Mouse (Mus musculus) limb, embryonic 12.5 days (tissue): ENCODE data around the gene Stambpl1. TPM values are rescaled to one million over a fixed set of nuclear protein-coding genes. Genes with fewer than 3 reads are reported as not detected.
"Not testable (repeated sequence)": the region's sequence is repeated elsewhere in the genome, so short reads cannot be mapped to it uniquely, and the experiment has no call there.

ENCODE experiments used
- ATAC-seq: fragments of 200-750 bp; cut with Nextera tagmentation; 2 replicates; pipeline ENCODE4 v1.8.0; 2017; ENCODE audit warnings: low read depth, moderate TSS enrichment; ENCODE audit not compliant: insufficient number of reproducible peaks, insufficient read depth, low FRiP score, low TSS enrichment
- H3K27ac ChIP-seq: fragments of 300-500 bp; sonication (generic); 2 replicates; pipeline ENCODE4 v1.5.1; 2016; ENCODE audit warnings: mild to moderate bottlenecking, moderate library complexity
- H3K27me3 ChIP-seq: fragments of 300-500 bp; sonication (generic); 2 replicates; pipeline ENCODE4 v1.6.1; 2016; ENCODE audit warnings: mild to moderate bottlenecking, moderate library complexity
- H3K36me3 ChIP-seq: fragments of 300-500 bp; sonication (generic); 2 replicates; pipeline ENCODE4 v1.6.1; 2016; ENCODE audit warnings: mild to moderate bottlenecking, moderate library complexity
- H3K4me1 ChIP-seq: fragments of 300-500 bp; sonication (generic); replicated peaks from 2 replicates; pipeline ENCODE4 v1.6.1; 2016
- H3K4me2 ChIP-seq: fragments of 300-500 bp; sonication (generic); 2 replicates; pipeline ENCODE4 v1.6.1; 2016; ENCODE audit warnings: mild to moderate bottlenecking, moderate library complexity
- H3K4me3 ChIP-seq: fragments of 300-500 bp; sonication (generic); replicated peaks from 2 replicates; pipeline ENCODE4 v1.5.1; 2016; ENCODE audit warnings: mild to moderate bottlenecking
- H3K9ac ChIP-seq: fragments of 300-500 bp; sonication (generic); replicated peaks from 2 replicates; pipeline ENCODE4 v1.6.1; 2016; ENCODE audit warnings: mild to moderate bottlenecking, moderate library complexity
- H3K9me3 ChIP-seq: fragments of 300-500 bp; sonication (generic); 2 replicates; pipeline ENCODE4 v1.6.1; 2016; ENCODE audit warnings: mild to moderate bottlenecking, moderate library complexity
- WGBS: fragments of 180-500 bp; shearing (Covaris S2); methylation state at CpG from one replicate; pipeline ENCODE4 v1.1.7; 2016; 5-methylcytosine and 5-hydroxymethylcytosine counted together
- polyA plus RNA-seq: library from polyadenylated mRNA; unstranded; fragments of >200 nt; fragmentation: Nextera tagmentation; extraction: Ambion mirVana; gene quantifications from 2 replicates; pipeline ENCODE4 v1.2.1, GENCODE M21; 2016

Stambpl1 gene
- polyA plus RNA-seq, 1 experiment from 2014 or later: 10.8 TPM

GRCm38 (mm10) chr19:34198901-34199300 is 6.9 kb downstream of the Stambpl1 start:
- no peaks in the 10 kb centered on the region for H3K9me3 ChIP-seq
- no peaks in the 10 kb centered on the region for H3K27me3 ChIP-seq
- H3K36me3 ChIP-seq: no peaks in the 10 kb centered on the region
- no peak for ATAC-seq
- H3K4me1 ChIP-seq: peaks cover 19% of the 10 kb centered on the region
- H3K4me2 ChIP-seq: no peak overlapping the region
- H3K9ac ChIP-seq: no peak overlapping the region
- WGBS: 72% methylated on average over 4 of the region's 4 CpGs
- H3K4me3 ChIP-seq: no peak overlapping the region
- no peak overlapping the region for H3K27ac ChIP-seq

GRCm38 (mm10) chr19:34199488-34199887 is 7.5 kb downstream of the Stambpl1 start:
- Histone ChIP-seq H3K4me2 (no peak overlapping the region), H3K36me3 (no peaks in the 10 kb centered on the region), H3K4me1 (peaks cover 13% of the 10 kb centered on the region), H3K27ac (no peak overlapping the region), H3K9me3 (no peaks in the 10 kb centered on the region), H3K27me3 (no peaks in the 10 kb centered on the region), H3K4me3 (no peak overlapping the region), H3K9ac (no peak overlapping the region)
- WGBS: 26% methylated on average over 2 of the region's 2 CpGs
- ATAC-seq: no peak

- no peak for ATAC-seq
- no peak overlapping the region for H3K9ac ChIP-seq
- H3K4me2 ChIP-seq: no peak overlapping the region
- no peaks in the 10 kb centered on the region for H3K27me3 ChIP-seq
- 84% methylated on average over 2 of the region's 2 CpGs for WGBS
- H3K4me1 ChIP-seq: 0 out of 2 replicates have a peak, but pooled peaks cover 8% of the 10 kb centered on the region
- no peaks in the 10 kb centered on the region for H3K36me3 ChIP-seq
- H3K27ac ChIP-seq: no peak overlapping the region
- no peak overlapping the region for H3K4me3 ChIP-seq
- no peaks in the 10 kb centered on the region for H3K9me3 ChIP-seq
These were observed 10.6 kb downstream of the Stambpl1 start for GRCm38 (mm10) chr19:34202668-34203067.

DNA sequence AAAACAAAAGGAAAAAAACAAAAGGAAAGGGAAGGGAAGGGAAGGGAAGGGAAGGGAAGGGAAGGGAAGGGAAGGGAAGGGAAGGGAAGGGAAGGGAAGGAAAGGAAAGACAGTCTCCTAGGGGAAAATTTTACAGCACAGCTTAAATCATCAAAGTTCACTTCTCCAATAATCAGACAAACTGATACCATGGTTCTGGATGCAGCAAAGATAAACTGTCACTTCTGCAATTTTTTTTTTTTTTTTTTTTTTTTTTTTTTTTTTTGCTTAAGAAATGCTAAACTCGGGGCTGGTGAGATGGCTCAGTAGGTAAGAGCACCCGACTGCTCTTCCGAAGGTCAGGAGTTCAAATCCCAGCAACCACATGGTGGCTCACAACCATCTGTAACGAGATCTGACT is 14.1 kb downstream of the Stambpl1 start:
- not testable (repeated sequence) for ATAC-seq, H3K9ac ChIP-seq, H3K9me3 ChIP-seq, H3K4me2 ChIP-seq, H3K4me1 ChIP-seq, H3K27me3 ChIP-seq, H3K4me3 ChIP-seq, H3K27ac ChIP-seq, H3K36me3 ChIP-seq
- 78% methylated on average over 4 of the region's 4 CpGs for WGBS

DNA sequence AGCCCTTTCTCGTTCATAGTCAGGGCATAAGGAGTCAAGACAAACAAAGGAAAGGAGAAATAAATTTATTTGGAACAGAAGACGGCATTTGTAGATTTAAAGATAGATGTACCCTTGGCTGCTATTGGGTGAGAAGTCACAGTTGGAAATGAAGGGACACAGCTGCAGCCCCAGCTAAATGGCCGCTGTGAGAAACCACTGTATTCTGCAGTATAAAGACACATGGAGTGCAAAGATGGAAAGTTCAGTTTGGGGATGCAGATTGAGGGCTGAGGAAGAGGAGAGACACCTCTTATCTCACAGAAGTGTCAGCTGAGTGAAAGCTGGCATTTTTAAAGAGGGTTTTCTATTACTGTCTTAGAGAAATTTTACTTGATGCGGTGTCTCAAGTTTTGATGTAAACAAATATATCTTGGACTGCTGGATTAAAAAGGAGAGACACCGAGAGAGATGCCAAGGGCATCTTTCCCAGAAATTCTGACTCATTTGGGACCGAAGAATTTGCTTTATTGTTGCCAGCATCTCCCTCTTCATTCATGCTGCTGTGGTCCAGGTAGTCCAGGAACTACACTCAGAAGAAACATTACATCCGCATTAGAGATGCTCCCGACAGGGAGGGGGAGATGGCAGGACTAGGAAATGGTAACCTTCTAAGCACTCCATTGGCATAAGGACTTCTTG is 14.9 kb downstream of the Stambpl1 start:
- Histone ChIP-seq H3K4me3 (no peak overlapping the region), H3K36me3 (no peaks in the 10 kb centered on the region), H3K9ac (no peak overlapping the region), H3K4me1 (peaks cover 5% of the 10 kb centered on the region; the same call in 1 of the 2 replicates), H3K27me3 (no peaks in the 10 kb centered on the region), H3K4me2 (no peak overlapping the region), H3K9me3 (no peaks in the 10 kb centered on the region), H3K27ac (no peak overlapping the region)
- WGBS: 90% methylated on average over 8 of the region's 8 CpGs
- ATAC-seq: no peak

DNA sequence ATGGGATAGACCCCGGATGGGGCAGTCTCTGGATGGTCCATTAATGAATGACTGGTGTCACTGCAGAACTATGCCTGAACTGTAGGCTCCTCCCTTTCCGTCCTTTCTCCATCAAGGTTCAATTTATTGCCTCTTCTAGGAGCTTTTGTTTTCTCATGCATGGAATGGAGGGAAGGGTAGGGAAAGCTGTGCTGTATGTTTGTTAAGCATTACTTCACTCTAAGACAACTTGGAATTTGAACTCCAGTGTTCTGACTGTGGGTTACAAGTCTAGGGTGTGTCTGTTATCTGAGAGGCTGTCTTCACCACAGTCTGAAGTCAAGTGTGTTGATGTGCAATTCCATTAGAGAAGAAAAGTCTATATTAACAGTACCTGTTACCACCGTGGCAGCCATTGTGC is 17.0 kb downstream of the Stambpl1 start:
- no peaks in the 10 kb centered on the region for H3K9me3 ChIP-seq
- peaks cover 5% of the 10 kb centered on the region; the same call in 1 of the 2 replicates for H3K4me1 ChIP-seq
- H3K27ac ChIP-seq: no peak overlapping the region
- WGBS: 91% methylated on average over 3 of the region's 3 CpGs
- H3K4me2 ChIP-seq: no peak overlapping the region
- no peaks in the 10 kb centered on the region for H3K27me3 ChIP-seq
- H3K36me3 ChIP-seq: no peaks in the 10 kb centered on the region
- H3K9ac ChIP-seq: no peak overlapping the region
- no peak for ATAC-seq
- H3K4me3 ChIP-seq: no peak overlapping the region

DNA sequence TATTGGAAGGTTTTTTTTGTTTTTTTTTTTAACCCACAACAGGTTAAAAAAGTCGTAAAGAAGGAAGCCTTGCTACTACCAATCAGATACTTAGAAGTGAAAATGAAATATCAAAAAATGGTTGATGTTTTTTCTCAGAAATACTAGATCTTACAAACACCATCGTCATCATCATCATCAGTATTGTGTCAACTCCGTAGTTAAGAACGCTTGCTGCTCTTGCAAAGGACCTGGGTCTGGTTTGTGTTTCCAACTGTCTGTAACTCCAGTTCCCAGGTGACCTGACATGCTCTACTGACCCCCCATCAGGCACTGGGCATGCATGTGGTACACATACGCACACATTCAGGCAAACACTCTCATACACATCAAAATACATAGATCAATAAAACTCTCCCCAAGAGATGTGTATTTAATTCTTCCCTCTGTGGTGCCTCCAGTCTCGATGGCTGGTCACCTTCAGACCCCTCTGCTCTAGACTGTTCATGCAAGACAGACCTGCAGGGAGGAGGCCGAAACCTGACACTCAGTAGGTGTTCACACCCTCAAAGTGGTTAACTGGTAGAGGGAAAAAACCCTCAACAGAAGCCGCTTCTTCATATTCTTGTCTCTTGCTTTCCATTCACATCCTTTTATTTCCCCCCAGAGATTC is 18.0 kb downstream of the Stambpl1 start:
- Histone ChIP-seq H3K4me1 (peaks cover 5% of the 10 kb centered on the region; the same call in 1 of the 2 replicates), H3K4me2 (no peak overlapping the region), H3K4me3 (no peak overlapping the region), H3K27ac (no peak overlapping the region), H3K27me3 (no peaks in the 10 kb centered on the region), H3K9me3 (no peaks in the 10 kb centered on the region), H3K9ac (no peak overlapping the region), H3K36me3 (no peaks in the 10 kb centered on the region)
- ATAC-seq: no peak
- 67% methylated on average over 8 of the region's 8 CpGs for WGBS

DNA sequence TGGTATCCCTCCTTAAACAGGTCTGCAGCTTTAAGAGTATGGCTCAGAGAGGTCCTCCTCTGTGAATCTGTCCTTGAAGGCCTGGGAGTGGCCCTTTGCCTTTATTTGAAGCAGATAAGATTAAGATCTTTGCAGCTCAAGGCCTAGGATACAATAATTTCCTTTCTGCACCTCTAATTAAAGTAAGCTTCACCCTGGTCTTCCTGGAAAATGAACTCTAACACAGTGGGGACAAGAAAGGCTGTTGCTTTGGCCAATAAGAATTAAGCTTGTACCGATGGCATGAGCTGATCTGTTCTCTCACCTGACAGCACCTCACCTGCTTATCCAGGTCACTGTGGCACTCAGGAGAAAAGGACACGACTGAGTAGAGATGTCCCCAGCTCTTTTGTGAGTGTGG is 18.8 kb downstream of the Stambpl1 start:
- WGBS: 55% methylated on average over 2 of the region's 2 CpGs
- H3K9me3 ChIP-seq: no peaks in the 10 kb centered on the region

GRCm38 (mm10) chr19:34212489-34213250 is 20.6 kb downstream of the Stambpl1 start:
- H3K4me2 ChIP-seq: no peak overlapping the region
- H3K4me1 ChIP-seq: peaks cover 5% of the 10 kb centered on the region; the same call in 1 of the 2 replicates
- H3K27ac ChIP-seq: no peak overlapping the region
- no peak overlapping the region for H3K4me3 ChIP-seq
- no peaks in the 10 kb centered on the region for H3K36me3 ChIP-seq
- ATAC-seq: no peak
- no peaks in the 10 kb centered on the region for H3K27me3 ChIP-seq
- no peak overlapping the region for H3K9ac ChIP-seq
- 91% methylated on average over 12 of the region's 12 CpGs for WGBS
- H3K9me3 ChIP-seq: no peaks in the 10 kb centered on the region

More for the DNA sequence above, 18.8 kb downstream of the Stambpl1 start:
- Histone ChIP-seq H3K4me2 (no peak overlapping the region), H3K9ac (no peak overlapping the region), H3K27ac (no peak overlapping the region), H3K4me1 (peaks cover 5% of the 10 kb centered on the region; the same call in 1 of the 2 replicates), H3K27me3 (no peaks in the 10 kb centered on the region), H3K4me3 (no peak overlapping the region), H3K36me3 (no peaks in the 10 kb centered on the region)
- ATAC-seq: no peak

- Histone ChIP-seq H3K27ac (no peak overlapping the region), H3K4me2 (no peak overlapping the region), H3K4me3 (no peak overlapping the region), H3K36me3 (no peaks in the 10 kb centered on the region), H3K9ac (no peak overlapping the region), H3K4me1 (peaks cover 5% of the 10 kb centered on the region; the same call in 1 of the 2 replicates), H3K27me3 (no peaks in the 10 kb centered on the region), H3K9me3 (no peaks in the 10 kb centered on the region)
- no peak for ATAC-seq
These were observed 21.2 kb downstream of the Stambpl1 start for GRCm38 (mm10) chr19:34213251-34213645.

DNA sequence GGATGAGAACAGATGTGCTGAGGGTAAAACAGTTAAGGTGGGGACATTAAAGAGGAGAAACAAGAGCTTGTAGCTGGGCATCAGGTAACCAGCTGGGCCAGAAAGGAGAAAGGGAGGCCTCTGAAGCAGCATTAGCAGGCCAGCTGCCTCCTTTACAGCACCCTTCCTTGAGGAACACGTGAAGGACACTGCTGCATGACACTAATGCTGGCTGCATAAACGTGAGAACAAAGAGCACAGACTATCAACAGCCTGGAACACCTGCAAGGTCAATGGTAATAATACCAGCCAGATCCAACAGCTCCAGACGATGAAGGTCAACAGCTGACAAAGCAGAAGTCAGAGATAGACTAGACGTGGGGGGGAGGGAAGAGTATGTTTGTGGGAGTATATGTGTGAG is 22.1 kb downstream of the Stambpl1 start:
- Histone ChIP-seq H3K9ac (no peak overlapping the region), H3K9me3 (no peaks in the 10 kb centered on the region), H3K36me3 (no peaks in the 10 kb centered on the region), H3K4me1 (peaks cover 5% of the 10 kb centered on the region; the same call in 1 of the 2 replicates), H3K4me2 (no peak overlapping the region), H3K27me3 (no peaks in the 10 kb centered on the region), H3K4me3 (no peak overlapping the region), H3K27ac (no peak overlapping the region)
- 54% methylated on average over 4 of the region's 4 CpGs for WGBS
- no peak for ATAC-seq
